Mouse (Mus musculus) neural tube, embryonic 12.5 days (tissue): ENCODE data around the gene Gjb6. TPM values are rescaled to one million over a fixed set of nuclear protein-coding genes. Genes with fewer than 3 reads are reported as not detected.

Experiments
- ATAC-seq: fragments of 200-750 bp; cut with Nextera tagmentation; 2 replicates; pipeline ENCODE4 v1.8.0; 2017; ENCODE audit warnings: low read depth, mild to moderate bottlenecking, moderate TSS enrichment, moderate library complexity; ENCODE audit not compliant: low FRiP score
- H3K27ac ChIP-seq: fragments of 300-500 bp; sonication (generic); 2 replicates; pipeline ENCODE4 v1.5.1; 2016
- H3K27me3 ChIP-seq: fragments of 300-500 bp; sonication (generic); replicated peaks from 2 replicates; pipeline ENCODE4 v1.6.1; 2016; ENCODE audit warnings: mild to moderate bottlenecking
- H3K36me3 ChIP-seq: fragments of 300-500 bp; sonication (generic); 2 replicates; pipeline ENCODE4 v1.6.1; 2016; ENCODE audit warnings: mild to moderate bottlenecking
- H3K4me1 ChIP-seq: fragments of 300-500 bp; sonication (generic); 2 replicates; pipeline ENCODE4 v1.6.1; 2016
- H3K4me2 ChIP-seq: fragments of 300-500 bp; sonication (generic); replicated peaks from 2 replicates; pipeline ENCODE4 v1.6.1; 2016; ENCODE audit warnings: mild to moderate bottlenecking
- H3K4me3 ChIP-seq: fragments of 300-500 bp; sonication (generic); 2 replicates; pipeline ENCODE4 v1.5.1; 2016
- H3K9ac ChIP-seq: fragments of 300-500 bp; sonication (generic); 2 replicates; pipeline ENCODE4 v1.6.1; 2016; ENCODE audit warnings: mild to moderate bottlenecking
- H3K9me3 ChIP-seq: fragments of 300-500 bp; sonication (generic); 2 replicates; pipeline ENCODE4 v1.6.1; 2016; ENCODE audit warnings: mild to moderate bottlenecking
- WGBS: fragments of 180-500 bp; shearing (Covaris S2); methylation state at CpG from one replicate; pipeline ENCODE4 v1.1.7; 2016; 5-methylcytosine and 5-hydroxymethylcytosine counted together
- polyA plus RNA-seq: library from polyadenylated mRNA; unstranded; fragments of >200 nt; fragmentation: Nextera tagmentation; extraction: Ambion mirVana; gene quantifications from 2 replicates; pipeline ENCODE4 v1.2.1, GENCODE M21; 2016

Gene Gjb6
- 9.5 and 10.5 TPM in 2 replicates for polyA plus RNA-seq

GRCm38 (mm10) chr14:57133161-57133661 is at the start of gene Gjb6:
Gjb6 (minus strand) TSS chr14:57133611.
- Histone ChIP-seq H3K4me1 (peaks cover 24% of the 10 kb centered on the region), H3K4me2 (peak within 1 kb of the TSS; percentile 69), H3K36me3 (no peaks in the 10 kb centered on the region), H3K27me3 (peaks cover 50% of the 10 kb centered on the region), H3K4me3 (peak within 1 kb of the TSS; percentile 35), H3K27ac (no peak within 1 kb of the TSS), H3K9ac (0 out of 2 replicates have a peak within 1 kb of the TSS, but pooled peaks have one; percentile 33), H3K9me3 (no peaks in the 10 kb centered on the region)
- peak; percentile 4; the same call in 1 of the 2 replicates for ATAC-seq
- WGBS: 1% methylated on average over 33 of the region's 33 CpGs

GRCm38 (mm10) chr14:57165493-57165892 is 32.1 kb upstream of the Gjb6 start:
- no peak for ATAC-seq
- Histone ChIP-seq H3K27ac (no peak overlapping the region), H3K9me3 (no peaks in the 10 kb centered on the region), H3K4me1 (peaks cover 5% of the 10 kb centered on the region), H3K4me2 (no peak overlapping the region), H3K36me3 (no peaks in the 10 kb centered on the region), H3K27me3 (0 out of 2 replicates have a peak, but pooled peaks cover 4% of the 10 kb centered on the region), H3K9ac (no peak overlapping the region), H3K4me3 (no peak overlapping the region)
- 92% methylated on average over 3 of the region's 3 CpGs for WGBS

GRCm38 (mm10) chr14:57161833-57162232 is 28.4 kb upstream of the Gjb6 start:
- no peak overlapping the region for H3K27ac ChIP-seq
- no peaks in the 10 kb centered on the region for H3K36me3 ChIP-seq
- no peak for ATAC-seq
- no peak overlapping the region for H3K4me2 ChIP-seq
- H3K4me3 ChIP-seq: no peak overlapping the region
- H3K9me3 ChIP-seq: 0 out of 2 replicates have a peak, but pooled peaks cover 5% of the 10 kb centered on the region
- H3K9ac ChIP-seq: no peak overlapping the region
- H3K4me1 ChIP-seq: peaks cover 5% of the 10 kb centered on the region
- H3K27me3 ChIP-seq: 0 out of 2 replicates have a peak, but pooled peaks cover 4% of the 10 kb centered on the region
- WGBS: 54% methylated on average over 2 of the region's 2 CpGs

GRCm38 (mm10) chr14:57161201-57161600 is 27.8 kb upstream of the Gjb6 start:
- Histone ChIP-seq H3K4me2 (no peak overlapping the region), H3K9me3 (0 out of 2 replicates have a peak, but pooled peaks cover 5% of the 10 kb centered on the region), H3K27ac (no peak overlapping the region), H3K4me3 (no peak overlapping the region), H3K27me3 (0 out of 2 replicates have a peak, but pooled peaks cover 4% of the 10 kb centered on the region), H3K4me1 (peaks cover 5% of the 10 kb centered on the region), H3K36me3 (no peaks in the 10 kb centered on the region), H3K9ac (no peak overlapping the region)
- 74% methylated on average over 4 of the region's 4 CpGs for WGBS
- no peak for ATAC-seq

- Histone ChIP-seq H3K27me3 (0 out of 2 replicates have a peak, but pooled peaks cover 5% of the 10 kb centered on the region), H3K4me2 (no peak overlapping the region), H3K27ac (no peak overlapping the region), H3K9ac (no peak overlapping the region), H3K9me3 (0 out of 2 replicates have a peak, but pooled peaks cover 5% of the 10 kb centered on the region), H3K36me3 (no peaks in the 10 kb centered on the region), H3K4me1 (peaks cover 4% of the 10 kb centered on the region; the same call in 1 of the 2 replicates), H3K4me3 (no peak overlapping the region)
- WGBS: 43% methylated on average over 6 of the region's 6 CpGs
- ATAC-seq: no peak
These were observed 21.5 kb upstream of the Gjb6 start for GRCm38 (mm10) chr14:57154916-57155315.

GRCm38 (mm10) chr14:57145741-57146140 is 12.3 kb upstream of the Gjb6 start:
- Histone ChIP-seq H3K36me3 (no peaks in the 10 kb centered on the region), H3K27ac (no peak overlapping the region), H3K4me3 (no peak overlapping the region), H3K4me2 (no peak overlapping the region), H3K4me1 (no peaks in the 10 kb centered on the region), H3K27me3 (no peaks in the 10 kb centered on the region), H3K9me3 (no peaks in the 10 kb centered on the region), H3K9ac (no peak overlapping the region)
- 70% methylated on average over 4 of the region's 4 CpGs for WGBS
- ATAC-seq: no peak

GRCm38 (mm10) chr14:57135265-57135664 is 1.9 kb upstream of the Gjb6 start:
- ATAC-seq: peak; percentile 55; the same call in 1 of the 2 replicates
- Histone ChIP-seq H3K27me3 (peaks cover 55% of the 10 kb centered on the region), H3K27ac (no peak overlapping the region), H3K4me2 (no peak overlapping the region), H3K36me3 (no peaks in the 10 kb centered on the region), H3K9ac (no peak overlapping the region), H3K4me3 (no peak overlapping the region), H3K9me3 (no peaks in the 10 kb centered on the region), H3K4me1 (peaks cover 24% of the 10 kb centered on the region)
- WGBS: 15% methylated on average over 8 of the region's 8 CpGs

- Histone ChIP-seq H3K4me3 (no peak overlapping the region), H3K9ac (no peak overlapping the region), H3K4me2 (no peak overlapping the region), H3K27ac (no peak overlapping the region), H3K36me3 (no peaks in the 10 kb centered on the region), H3K27me3 (peaks cover 11% of the 10 kb centered on the region), H3K4me1 (no peaks in the 10 kb centered on the region), H3K9me3 (no peaks in the 10 kb centered on the region)
- WGBS: 79% methylated on average over 4 of the region's 4 CpGs
- no peak for ATAC-seq
These were observed 6.0 kb downstream of the Gjb6 start for GRCm38 (mm10) chr14:57127383-57127782.

GRCm38 (mm10) chr14:57122295-57122694 is 11.1 kb downstream of the Gjb6 start:
- Histone ChIP-seq H3K4me3 (no peak overlapping the region), H3K27me3 (no peaks in the 10 kb centered on the region), H3K9me3 (no peaks in the 10 kb centered on the region), H3K4me1 (no peaks in the 10 kb centered on the region), H3K27ac (no peak overlapping the region), H3K36me3 (no peaks in the 10 kb centered on the region), H3K9ac (no peak overlapping the region), H3K4me2 (no peak overlapping the region)
- 87% methylated on average over 7 of the region's 7 CpGs for WGBS
- ATAC-seq: no peak

GRCm38 (mm10) chr14:57115823-57116544 is 17.4 kb downstream of the Gjb6 start, which contains the start of gene Gm4491:
Gm4491 (minus strand) TSS chr14:57115883.
- Histone ChIP-seq H3K4me1 (peaks cover 8% of the 10 kb centered on the region), H3K4me3 (no peak within 1 kb of the TSS), H3K36me3 (no peaks in the 10 kb centered on the region), H3K27me3 (no peaks in the 10 kb centered on the region), H3K9ac (no peak within 1 kb of the TSS), H3K9me3 (no peaks in the 10 kb centered on the region), H3K4me2 (peak within 1 kb of the TSS; percentile 36), H3K27ac (no peak within 1 kb of the TSS)
- peak; percentile 58 for ATAC-seq
- 16% methylated on average over 13 of the region's 13 CpGs for WGBS

- no peaks in the 10 kb centered on the region for H3K9me3 ChIP-seq
- no peak for ATAC-seq
These were observed 24.2 kb downstream of the Gjb6 start for GRCm38 (mm10) chr14:57109194-57109593.

GRCm38 (mm10) chr14:57107916-57108315 is 25.5 kb downstream of the Gjb6 start:
- 69% methylated on average over 5 of the region's 5 CpGs for WGBS
- no peak overlapping the region for H3K4me3 ChIP-seq
- H3K4me2 ChIP-seq: no peak overlapping the region
- H3K9ac ChIP-seq: no peak overlapping the region
- H3K4me1 ChIP-seq: peaks cover 17% of the 10 kb centered on the region
- no peak for ATAC-seq
- H3K9me3 ChIP-seq: no peaks in the 10 kb centered on the region
- peaks cover 47% of the 10 kb centered on the region for H3K27me3 ChIP-seq
- H3K36me3 ChIP-seq: no peaks in the 10 kb centered on the region
- no peak overlapping the region for H3K27ac ChIP-seq

More at GRCm38 (mm10) chr14:57109194-57109593, 24.2 kb downstream of the Gjb6 start:
- H3K9ac ChIP-seq: no peak overlapping the region
- WGBS: 8% methylated on average over 4 of the region's 4 CpGs
- no peak overlapping the region for H3K4me2 ChIP-seq
- H3K4me3 ChIP-seq: no peak overlapping the region
- H3K27ac ChIP-seq: no peak overlapping the region
- H3K27me3 ChIP-seq: peaks cover 34% of the 10 kb centered on the region
- H3K36me3 ChIP-seq: no peaks in the 10 kb centered on the region
- peaks cover 9% of the 10 kb centered on the region for H3K4me1 ChIP-seq
